8 mouse cellular contexts compared by ENCODE assay signal in genomic region chr3:94373090-94373489, GRCm38 (mm10). TPM values are rescaled to one million over a fixed set of nuclear protein-coding genes. Genes with fewer than 3 reads are reported as not detected.
A peak's percentile ranks its signal among the peaks of the same experiment; 100 is the strongest.
DNase-seq lines count a peak whose midpoint lies in the region; ATAC-seq and TF ChIP-seq lines count a peak whose summit lies in the region.

No protein-coding gene starts in this region.

- H3K36me3 ChIP-seq in heart, embryonic 15.5 days, result no peaks in the 10 kb centered on the region
- no peaks in the 10 kb centered on the region for H3K36me3 ChIP-seq in hindbrain, embryonic 13.5 days
- H3K36me3 ChIP-seq in liver, embryonic 15.5 days (replicated peaks), result no peaks in the 10 kb centered on the region
- H3K36me3 ChIP-seq in small intestine, adult 2 months (ENCODE audit: control insufficient read depth, insufficient read depth, low read length), result peaks cover 6% of the 10 kb centered on the region

- TF ChIP-seq POLR2A in small intestine, adult 2 months (IDR thresholded peaks at IDR 0.05; ENCODE audit: low read depth, low read length), result no peak

- peak overlapping the region; percentile 71 for H3K4me2 ChIP-seq in heart, embryonic 15.5 days
- peak overlapping the region; percentile 41 for H3K4me2 ChIP-seq in hindbrain, embryonic 13.5 days
- peak overlapping the region; percentile 33; the same call in 1 of the 2 replicates for H3K4me2 ChIP-seq in liver, embryonic 15.5 days

- no peak for TF ChIP-seq CTCF in small intestine, adult 2 months (IDR thresholded peaks at IDR 0.05; ENCODE audit: extremely low read depth, insufficient read length, insufficient replicate concordance, low read depth, low read length)

- peak overlapping the region; percentile 23; the same call in 1 of the 2 replicates for H3K27ac ChIP-seq in heart, embryonic 15.5 days
- H3K27ac ChIP-seq in hindbrain, embryonic 13.5 days, result no peak overlapping the region
- H3K27ac ChIP-seq in liver, embryonic 15.5 days (replicated peaks), result no peak overlapping the region
- H3K27ac ChIP-seq in small intestine, adult 2 months (ENCODE audit: insufficient read depth, low read depth, low read length), result peak overlapping the region; percentile 91

- no peaks in the 10 kb centered on the region for H3K9me3 ChIP-seq in heart, embryonic 15.5 days (replicated peaks)
- no peaks in the 10 kb centered on the region for H3K9me3 ChIP-seq in hindbrain, embryonic 13.5 days
- H3K9me3 ChIP-seq in liver, embryonic 15.5 days (replicated peaks), result no peaks in the 10 kb centered on the region

- no peak for DNase-seq in heart, adult 9 months (ENCODE audit: low spot score in 2 of 2)
- peak; percentile 36 for DNase-seq in cerebellum, adult 11 months
- no peak for DNase-seq in layer of hippocampus, adult 9-10 months (ENCODE audit: low spot score)
- DNase-seq in frontal cortex, postnatal 14 days (ENCODE audit: low spot score in 2 of 2), result no peak

- peaks cover 32% of the 10 kb centered on the region for H3K27me3 ChIP-seq in heart, embryonic 15.5 days
- H3K27me3 ChIP-seq in hindbrain, embryonic 13.5 days, result peaks cover 22% of the 10 kb centered on the region
- H3K27me3 ChIP-seq in liver, embryonic 15.5 days, result peaks cover 3% of the 10 kb centered on the region; the same call in 1 of the 2 replicates
- H3K27me3 ChIP-seq in small intestine, adult 2 months (ENCODE audit: control insufficient read depth, insufficient read depth, low read length), result no peaks in the 10 kb centered on the region

- H3K4me3 ChIP-seq in heart, embryonic 15.5 days, result peak overlapping the region; percentile 48
- H3K4me3 ChIP-seq in hindbrain, embryonic 13.5 days, result no peak overlapping the region; the same call in 1 of the 2 replicates
- H3K4me3 ChIP-seq in liver, embryonic 15.5 days (replicated peaks), result peak overlapping the region; percentile 17; the same call in 1 of the 2 replicates
- peak overlapping the region; percentile 69 for H3K4me3 ChIP-seq in small intestine, adult 2 months (ENCODE audit: low read depth, low read length)

- peak; percentile 40; the same call in 1 of the 2 replicates for ATAC-seq in heart, embryonic 15.5 days (replicated peaks; ENCODE audit: insufficient number of reproducible peaks, insufficient read depth, low FRiP score, low read depth)
- peak; percentile 18 for ATAC-seq in hindbrain, embryonic 13.5 days (ENCODE audit: low FRiP score)
- ATAC-seq in liver, embryonic 15.5 days (ENCODE audit: insufficient read depth), result no peak

- peak overlapping the region; percentile 52 for H3K9ac ChIP-seq in heart, embryonic 15.5 days
- H3K9ac ChIP-seq in hindbrain, embryonic 13.5 days, result 0 out of 2 replicates have a peak overlapping the region, but pooled peaks have one; percentile 43
- no peak overlapping the region for H3K9ac ChIP-seq in liver, embryonic 15.5 days

- WGBS in heart, embryonic 15.5 days, result 5% methylated on average over 9 of the region's 10 CpGs
- 1% methylated on average over 10 of the region's 10 CpGs for WGBS in hindbrain, embryonic 13.5 days
- 10% methylated on average over 10 of the region's 10 CpGs for WGBS in liver, embryonic 15.5 days (ENCODE audit: insufficient replicate concordance)
- WGBS in small intestine, adult 2 months, result 6% methylated on average over 10 of the region's 10 CpGs

- H3K4me1 ChIP-seq in heart, embryonic 15.5 days (replicated peaks), result peaks cover 31% of the 10 kb centered on the region
- peaks cover 24% of the 10 kb centered on the region for H3K4me1 ChIP-seq in hindbrain, embryonic 13.5 days (replicated peaks)
- H3K4me1 ChIP-seq in liver, embryonic 15.5 days (replicated peaks), result 0 out of 2 replicates have a peak, but pooled peaks cover 2% of the 10 kb centered on the region
- H3K4me1 ChIP-seq in small intestine, adult 2 months (ENCODE audit: control insufficient read depth, insufficient read depth, insufficient read length, low read length), result peaks cover 55% of the 10 kb centered on the region

RNA-seq across cellular contexts. Expression of gene Rorc, which starts 0.5 kb away (rescaled TPM):
- polyA plus RNA-seq in heart, embryonic 15.5 days (2015; fragmentation: Nextera tagmentation; extraction: Ambion mirVana), result 7.5 and 7.8 TPM in 2 replicates
- polyA plus RNA-seq in hindbrain, embryonic 13.5 days (2015; fragmentation: Nextera tagmentation; extraction: Ambion mirVana), result 0.42 and 0.50 TPM in 2 replicates
- 1.1 and 1.4 TPM in 2 replicates for polyA plus RNA-seq in liver, embryonic 15.5 days (2015; fragmentation: Nextera tagmentation; extraction: Ambion mirVana)
- polyA plus RNA-seq in small intestine, adult 2 months (2012; rRNA removed), result 10.2 and 28.3 TPM in 2 replicates

RNA-seq across cellular contexts. Expression of gene C2cd4d, which starts 10.9 kb away (rescaled TPM):
- polyA plus RNA-seq in heart, embryonic 15.5 days (2015; fragmentation: Nextera tagmentation; extraction: Ambion mirVana), result 0.19 and 0.70 TPM in 2 replicates
- polyA plus RNA-seq in hindbrain, embryonic 13.5 days (2015; fragmentation: Nextera tagmentation; extraction: Ambion mirVana), result 1.7 and 1.8 TPM in 2 replicates
- polyA plus RNA-seq in liver, embryonic 15.5 days (2015; fragmentation: Nextera tagmentation; extraction: Ambion mirVana), result 0.06 and 0.17 TPM in 2 replicates
- polyA plus RNA-seq in small intestine, adult 2 months (2012; rRNA removed), result 1.4 and 3.7 TPM in 2 replicates

RNA-seq across cellular contexts. Expression of gene Lingo4, which starts 25.2 kb away (rescaled TPM):
- 0.09 and 0.34 TPM in 2 replicates for polyA plus RNA-seq in heart, embryonic 15.5 days (2015; fragmentation: Nextera tagmentation; extraction: Ambion mirVana)
- polyA plus RNA-seq in hindbrain, embryonic 13.5 days (2015; fragmentation: Nextera tagmentation; extraction: Ambion mirVana), result 0.81 and 0.96 TPM in 2 replicates
- 0.02 TPM in 1 of 2 replicates, not detected in the other for polyA plus RNA-seq in liver, embryonic 15.5 days (2015; fragmentation: Nextera tagmentation; extraction: Ambion mirVana)
- 0.23 and 0.42 TPM in 2 replicates for polyA plus RNA-seq in small intestine, adult 2 months (2012; rRNA removed)

RNA-seq across cellular contexts. Expression of gene Them5, which starts 31.2 kb away (rescaled TPM):
- 0.16 TPM in 1 of 2 replicates, not detected in the other for polyA plus RNA-seq in heart, embryonic 15.5 days (2015; fragmentation: Nextera tagmentation; extraction: Ambion mirVana)
- polyA plus RNA-seq in hindbrain, embryonic 13.5 days (2015; fragmentation: Nextera tagmentation; extraction: Ambion mirVana), result 0.13 TPM in 1 of 2 replicates, not detected in the other
- not detected in 2 replicates for polyA plus RNA-seq in liver, embryonic 15.5 days (2015; fragmentation: Nextera tagmentation; extraction: Ambion mirVana)
- polyA plus RNA-seq in small intestine, adult 2 months (2012; rRNA removed), result not detected in 2 replicates

RNA-seq across cellular contexts. Expression of gene Tdrkh, which starts 40.0 kb away (rescaled TPM):
- 8.3 and 10.0 TPM in 2 replicates for polyA plus RNA-seq in heart, embryonic 15.5 days (2015; fragmentation: Nextera tagmentation; extraction: Ambion mirVana)
- polyA plus RNA-seq in hindbrain, embryonic 13.5 days (2015; fragmentation: Nextera tagmentation; extraction: Ambion mirVana), result 58.8 and 59.7 TPM in 2 replicates
- 8.7 and 9.9 TPM in 2 replicates for polyA plus RNA-seq in liver, embryonic 15.5 days (2015; fragmentation: Nextera tagmentation; extraction: Ambion mirVana)
- polyA plus RNA-seq in small intestine, adult 2 months (2012; rRNA removed), result not detected in 2 replicates

Comparison
In these comparisons a context has a peak if more than half of its experiments do, and no peak if none do; other contexts are left out.
1. H3K27ac ChIP-seq: peak in heart, embryonic 15.5 days (single experiment) and small intestine, adult 2 months (single experiment); none in hindbrain, embryonic 13.5 days (single experiment) and liver, embryonic 15.5 days (single experiment).
2. Peak in every context shown above with its lines, with median percentiles within 50 percentile points of each other: H3K4me2 ChIP-seq.